Mouse (Mus musculus): ENCODE data around the gene Pycr1. TPM values are rescaled to one million over a fixed set of nuclear protein-coding genes. Genes with fewer than 3 reads are reported as not detected.

The Pycr1 gene
- polyA plus RNA-seq, 2 experiments = 56.9 to 66.4 TPM

GRCm38 (mm10) chr11:120629911-120630310 lies 13.7 kb downstream of the Pycr1 start:
- no peak overlapping the region for H3K4me3 ChIP-seq (replicated peaks; ENCODE audit: low read length)
- no peak for DNase-seq (ENCODE audit: low spot score)
- no peak overlapping the region for H3K9ac ChIP-seq (ENCODE audit: low read depth, low read length, severe bottlenecking)

DNA sequence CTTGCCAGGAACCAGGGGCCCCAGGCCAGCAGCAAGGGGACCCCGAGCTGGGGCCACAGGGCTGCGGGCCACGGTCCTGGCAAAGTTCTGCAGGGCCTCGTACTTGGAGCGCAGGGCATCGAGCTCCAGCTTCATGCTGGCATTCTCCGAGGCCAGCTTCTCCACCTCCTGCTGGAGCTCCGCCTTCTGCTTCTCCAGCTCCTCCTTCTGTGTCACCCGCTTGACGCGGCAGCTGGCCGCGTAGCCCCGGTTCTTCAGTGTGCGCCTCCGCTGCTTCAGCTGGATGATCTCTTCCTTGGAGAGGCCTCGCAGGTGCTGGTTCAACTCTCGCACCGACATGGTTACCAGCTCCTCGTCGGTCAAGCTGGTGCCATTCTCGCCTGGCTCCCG lies 14.2 kb downstream of the Pycr1 start:
- Histone ChIP-seq H3K4me3 (replicated peaks; ENCODE audit: low read length) (no peak overlapping the region), H3K27ac (replicated peaks; ENCODE audit: low read depth, low read length) (no peak overlapping the region), H3K9me3 (ENCODE audit: control insufficient read depth, low read length) (no peaks in the 10 kb centered on the region), H3K36me3 (ENCODE audit: control insufficient read depth, insufficient read depth, low read length) (peaks cover 25% of the 10 kb centered on the region), H3K4me1 (ENCODE audit: control insufficient read depth, insufficient read depth, low read length) (peaks cover 19% of the 10 kb centered on the region), H3K9ac (ENCODE audit: low read depth, low read length, severe bottlenecking) (no peak overlapping the region), H3K27me3 (ENCODE audit: control insufficient read depth, insufficient read depth, low read length) (no peaks in the 10 kb centered on the region), H3K4me2 (replicated peaks; ENCODE audit: low read depth, low read length, severe bottlenecking) (no peak overlapping the region)
- DNase-seq (ENCODE audit: low spot score) = no peak
- no peak for TF ChIP-seq POLR2A (IDR thresholded peaks at IDR 0.05; ENCODE audit: borderline replicate concordance, extremely low read depth, insufficient read depth, insufficient read length)
- no peak for ATAC-seq (ENCODE audit: low FRiP score, low read depth)
- WGBS = 81% methylated on average over 23 of the region's 23 CpGs

More at GRCm38 (mm10) chr11:120629911-120630310, 13.7 kb downstream of the Pycr1 start:
- ATAC-seq (ENCODE audit: low FRiP score, low read depth) = no peak
- Histone ChIP-seq H3K4me1 (ENCODE audit: control insufficient read depth, insufficient read depth, low read length) (peaks cover 19% of the 10 kb centered on the region), H3K27ac (replicated peaks; ENCODE audit: low read depth, low read length) (no peak overlapping the region), H3K27me3 (ENCODE audit: control insufficient read depth, insufficient read depth, low read length) (no peaks in the 10 kb centered on the region), H3K36me3 (ENCODE audit: control insufficient read depth, insufficient read depth, low read length) (peaks cover 25% of the 10 kb centered on the region), H3K9me3 (ENCODE audit: control insufficient read depth, low read length) (no peaks in the 10 kb centered on the region), H3K4me2 (replicated peaks; ENCODE audit: low read depth, low read length, severe bottlenecking) (no peak overlapping the region)
- no peak for TF ChIP-seq POLR2A (IDR thresholded peaks at IDR 0.05; ENCODE audit: borderline replicate concordance, extremely low read depth, insufficient read depth, insufficient read length)
- 39% methylated on average over 7 of the region's 7 CpGs for WGBS

DNA sequence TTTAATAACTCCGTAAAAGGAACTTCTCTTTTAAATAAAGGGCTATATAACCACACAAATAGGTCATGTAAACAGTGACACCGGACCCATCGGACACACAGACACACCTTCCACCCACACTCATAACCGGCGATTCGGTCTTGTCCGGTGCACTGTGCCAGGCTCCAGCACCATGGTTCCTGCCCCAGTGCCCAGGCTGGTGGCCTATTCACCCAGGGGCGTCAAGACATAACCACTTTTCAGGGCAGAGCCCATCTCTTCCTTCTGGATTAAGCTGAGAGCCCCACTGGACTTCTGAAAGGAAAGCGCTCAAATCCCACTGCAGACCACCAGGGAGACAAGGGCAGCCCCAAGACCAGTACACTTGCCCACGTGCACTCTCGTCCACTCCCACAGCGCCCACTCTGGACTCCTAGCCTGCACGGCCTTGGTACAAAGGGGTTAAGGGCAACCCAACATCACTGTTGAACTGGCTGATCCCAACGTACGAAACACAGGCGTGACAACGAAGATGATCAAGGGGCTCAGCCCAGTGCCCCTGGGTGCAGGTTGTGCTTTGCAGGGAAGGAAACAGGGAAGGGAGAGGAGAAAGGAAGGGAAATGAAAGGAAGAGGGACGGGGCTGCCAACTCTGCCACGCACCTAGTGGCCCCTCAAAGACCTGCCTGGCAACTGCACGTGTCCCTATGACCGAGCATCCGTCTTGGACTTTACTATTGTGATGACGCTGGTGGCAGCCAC lies 14.8 kb downstream of the Pycr1 start:
- Histone ChIP-seq H3K4me1 (ENCODE audit: control insufficient read depth, insufficient read depth, low read length) (peaks cover 15% of the 10 kb centered on the region), H3K4me2 (replicated peaks; ENCODE audit: low read depth, low read length, severe bottlenecking) (no peak overlapping the region)
- WGBS = 94% methylated on average over 22 of the region's 23 CpGs

DNA sequence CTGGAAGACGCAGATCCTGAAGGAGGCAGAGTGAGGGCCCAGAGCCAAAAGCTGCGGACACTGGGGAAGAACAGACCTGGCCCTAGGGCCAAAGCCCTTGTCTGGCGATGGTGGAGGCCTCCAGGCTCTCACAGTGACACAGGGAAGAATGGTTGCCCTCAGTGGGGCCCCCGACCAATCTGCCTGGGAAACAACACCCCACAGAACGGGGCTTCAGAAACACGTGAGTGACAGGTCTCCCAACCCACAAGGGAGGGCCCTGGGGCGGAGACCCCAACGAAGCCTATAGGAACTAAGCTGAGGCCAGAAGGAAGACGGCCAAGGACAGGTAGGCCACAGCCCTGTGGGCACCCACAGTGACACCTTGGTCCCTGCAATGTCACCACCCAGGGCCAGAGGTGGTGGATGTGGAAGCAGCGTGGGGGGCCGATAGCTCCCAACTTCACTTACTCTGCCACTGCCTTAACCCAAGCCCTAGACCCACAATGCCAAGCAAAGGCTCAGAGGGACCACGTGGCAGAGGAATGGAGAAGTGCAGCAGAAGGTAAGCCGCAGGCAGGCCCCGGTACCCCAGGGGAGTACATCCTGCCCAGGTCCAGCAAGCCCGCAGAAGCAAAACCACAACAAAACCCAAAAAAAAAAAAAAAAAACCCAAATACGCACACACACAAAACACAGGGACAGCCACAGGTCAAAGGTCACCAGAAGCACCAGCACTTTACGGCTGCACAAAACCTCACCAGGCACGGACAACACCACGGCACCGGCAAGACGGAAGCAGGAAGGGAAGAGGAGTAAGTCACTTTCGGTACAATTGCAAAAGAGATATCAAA lies 15.9 kb downstream of the Pycr1 start:
- Histone ChIP-seq H3K4me2 (replicated peaks; ENCODE audit: low read depth, low read length, severe bottlenecking) (no peak overlapping the region), H3K4me3 (replicated peaks; ENCODE audit: low read length) (no peak overlapping the region), H3K9me3 (ENCODE audit: control insufficient read depth, low read length) (no peaks in the 10 kb centered on the region), H3K9ac (ENCODE audit: low read depth, low read length, severe bottlenecking) (no peak overlapping the region), H3K27ac (replicated peaks; ENCODE audit: low read depth, low read length) (no peak overlapping the region), H3K27me3 (ENCODE audit: control insufficient read depth, insufficient read depth, low read length) (no peaks in the 10 kb centered on the region), H3K36me3 (ENCODE audit: control insufficient read depth, insufficient read depth, low read length) (peaks cover 33% of the 10 kb centered on the region), H3K4me1 (ENCODE audit: control insufficient read depth, insufficient read depth, low read length) (peaks cover 15% of the 10 kb centered on the region)
- WGBS = 78% methylated on average over 22 of the region's 22 CpGs
- no peak for TF ChIP-seq POLR2A (IDR thresholded peaks at IDR 0.05; ENCODE audit: borderline replicate concordance, extremely low read depth, insufficient read depth, insufficient read length)
- DNase-seq (ENCODE audit: low spot score) (no peak), ATAC-seq (ENCODE audit: low FRiP score, low read depth) (no peak)

More for the DNA sequence above, 14.8 kb downstream of the Pycr1 start:
- DNase-seq (ENCODE audit: low spot score) (no peak), ATAC-seq (ENCODE audit: low FRiP score, low read depth) (no peak)
- no peak overlapping the region for H3K9ac ChIP-seq (ENCODE audit: low read depth, low read length, severe bottlenecking)
- no peaks in the 10 kb centered on the region for H3K9me3 ChIP-seq (ENCODE audit: control insufficient read depth, low read length)
- H3K27me3 ChIP-seq (ENCODE audit: control insufficient read depth, insufficient read depth, low read length) = no peaks in the 10 kb centered on the region
- no peak overlapping the region for H3K27ac ChIP-seq (replicated peaks; ENCODE audit: low read depth, low read length)
- TF ChIP-seq POLR2A (IDR thresholded peaks at IDR 0.05; ENCODE audit: borderline replicate concordance, extremely low read depth, insufficient read depth, insufficient read length) = no peak
- no peak overlapping the region for H3K4me3 ChIP-seq (replicated peaks; ENCODE audit: low read length)
- H3K36me3 ChIP-seq (ENCODE audit: control insufficient read depth, insufficient read depth, low read length) = peaks cover 25% of the 10 kb centered on the region

GRCm38 (mm10) chr11:120626785-120627467 lies 16.6 kb downstream of the Pycr1 start:
- no peak overlapping the region for H3K9ac ChIP-seq (ENCODE audit: low read depth, low read length, severe bottlenecking)
- H3K4me3 ChIP-seq (replicated peaks; ENCODE audit: low read length) = no peak overlapping the region
- H3K4me2 ChIP-seq (replicated peaks; ENCODE audit: low read depth, low read length, severe bottlenecking) = no peak overlapping the region
- no peak overlapping the region for H3K27ac ChIP-seq (replicated peaks; ENCODE audit: low read depth, low read length)
- peaks cover 36% of the 10 kb centered on the region for H3K36me3 ChIP-seq (ENCODE audit: control insufficient read depth, insufficient read depth, low read length)
- no peak for ATAC-seq (ENCODE audit: low FRiP score, low read depth)
- TF ChIP-seq POLR2A (IDR thresholded peaks at IDR 0.05; ENCODE audit: borderline replicate concordance, extremely low read depth, insufficient read depth, insufficient read length) = no peak
- H3K27me3 ChIP-seq (ENCODE audit: control insufficient read depth, insufficient read depth, low read length) = no peaks in the 10 kb centered on the region
- peaks cover 10% of the 10 kb centered on the region for H3K4me1 ChIP-seq (ENCODE audit: control insufficient read depth, insufficient read depth, low read length)
- WGBS = 91% methylated on average over 11 of the region's 11 CpGs
- H3K9me3 ChIP-seq (ENCODE audit: control insufficient read depth, low read length) = no peaks in the 10 kb centered on the region
- no peak for DNase-seq (ENCODE audit: low spot score)

All from limb, embryonic 14.5 days (tissue).